Mouse (Mus musculus) spleen, adult 2 months (tissue): ENCODE measurements around the gene Pbp2. TPM values are rescaled to one million over a fixed set of nuclear protein-coding genes. Genes with fewer than 3 reads are reported as not detected.

Source experiments
- DNase-seq, 2 experiments: peaks; one replicate each; pipeline versions ENCODE4 v3.0.0 to v3.0.0-alpha.2; 2012 to 2021; ENCODE audit warnings: low spot score in 2 of 2, low read depth in 1 of 2
- H3K27ac ChIP-seq: fragments of 200-500 bp; 2 replicates; pipeline ENCODE4 v1.5.1; 2012; ENCODE audit warnings: low read length, inconsistent platforms; ENCODE audit not compliant: insufficient read depth
- H3K27me3 ChIP-seq: fragments of 200-500 bp; 2 replicates; pipeline ENCODE4 v1.6.1; 2012; ENCODE audit warnings: mild to moderate bottlenecking, moderate library complexity, low read length, inconsistent platforms; ENCODE audit not compliant: control insufficient read depth, insufficient read depth
- H3K36me3 ChIP-seq: fragments of 200-500 bp; 2 replicates; pipeline ENCODE4 v1.6.1; 2012; ENCODE audit warnings: mild to moderate bottlenecking, low read length, inconsistent platforms; ENCODE audit not compliant: control insufficient read depth, insufficient read depth
- H3K4me1 ChIP-seq: fragments of 200-500 bp; 2 replicates; pipeline ENCODE4 v1.6.1; 2011; ENCODE audit warnings: inconsistent platforms; ENCODE audit not compliant: control insufficient read depth, insufficient read depth, insufficient read length
- H3K4me3 ChIP-seq: fragments of 200-500 bp; 2 replicates; pipeline ENCODE4 v1.5.1; 2011; ENCODE audit warnings: mild to moderate bottlenecking, inconsistent platforms; ENCODE audit not compliant: insufficient read depth, insufficient read length; ENCODE audit errors: extremely low read depth
- CTCF ChIP-seq: fragments of 200-500 bp; IDR thresholded peaks from 2 replicates; pipeline ENCODE4 v1.5.1; 2011; ENCODE audit warnings: mild to moderate bottlenecking, inconsistent platforms; ENCODE audit not compliant: insufficient read depth, insufficient read length, insufficient replicate concordance; ENCODE audit errors: extremely low read depth
- POLR2A ChIP-seq: fragments of 200-500 bp; IDR thresholded peaks from 2 replicates; pipeline ENCODE4 v1.6.1; 2011; ENCODE audit warnings: low read depth, low read length, inconsistent platforms
- WGBS: fragments of 180-500 bp; shearing (Covaris S2); methylation state at CpG from one replicate; pipeline ENCODE4 v1.1.7; 2018; 5-methylcytosine and 5-hydroxymethylcytosine counted together
- polyA plus RNA-seq: library from polyadenylated mRNA; depleted of rRNA; stranded (reverse); fragments of >200 nt; gene quantifications from 2 replicates; pipeline ENCODE4 v1.2.3, GENCODE M21; 2012

The Pbp2 gene
- polyA plus RNA-seq, 1 experiment = not detected

DNA sequence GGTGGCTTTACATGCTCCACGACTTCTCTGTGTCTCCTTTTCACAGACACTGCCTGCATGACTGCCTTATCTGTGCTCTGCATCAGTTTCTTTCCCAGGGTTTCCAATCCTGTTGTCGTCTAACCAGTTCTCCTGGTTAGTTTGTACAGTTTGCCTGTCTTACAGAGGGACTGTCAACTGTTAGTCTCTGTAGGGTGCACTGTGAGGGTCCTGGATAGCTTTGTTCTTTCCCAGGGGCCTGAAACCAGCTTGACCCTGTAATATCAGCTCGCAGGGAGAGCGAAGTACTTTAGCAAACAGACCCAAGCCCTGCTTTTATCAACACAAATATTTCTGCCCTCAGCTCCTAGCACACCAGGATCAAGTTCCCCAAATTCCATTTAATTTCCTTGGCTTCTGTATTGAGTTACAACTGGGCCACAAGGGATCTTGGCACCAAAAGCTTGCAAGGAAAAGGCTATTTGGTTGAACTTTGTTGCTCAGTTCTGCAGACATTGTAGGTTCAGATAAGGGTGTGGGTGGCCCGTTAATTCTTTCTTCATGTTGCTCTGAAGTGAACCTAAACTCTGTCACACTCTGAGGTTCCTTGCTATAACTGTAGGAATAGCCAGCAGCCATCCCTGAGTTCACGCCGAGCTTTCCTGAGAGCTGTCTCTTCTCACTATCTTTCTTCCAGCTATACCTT lies 5.5 kb downstream of the Pbp2 start:
- DNase-seq = no peak
- WGBS = 82% methylated on average over 7 of the region's 7 CpGs
- Histone ChIP-seq H3K4me3 (no peak overlapping the region), H3K27me3 (no peaks in the 10 kb centered on the region), H3K4me1 (no peaks in the 10 kb centered on the region), H3K36me3 (no peaks in the 10 kb centered on the region), H3K27ac (no peak overlapping the region)
- TF ChIP-seq POLR2A (no peak), CTCF (no peak)

GRCm38 (mm10) chr6:135302421-135303125 lies 7.6 kb downstream of the Pbp2 start:
- Histone ChIP-seq H3K27ac (no peak overlapping the region), H3K4me1 (no peaks in the 10 kb centered on the region), H3K4me3 (no peak overlapping the region), H3K36me3 (no peaks in the 10 kb centered on the region), H3K27me3 (no peaks in the 10 kb centered on the region)
- 88% methylated on average over 10 of the region's 10 CpGs for WGBS
- no peak for DNase-seq
- no peak for TF ChIP-seq POLR2A
- no peak for TF ChIP-seq CTCF

GRCm38 (mm10) chr6:135300469-135300868 lies 9.7 kb downstream of the Pbp2 start:
- Histone ChIP-seq H3K27me3 (no peaks in the 10 kb centered on the region), H3K27ac (no peak overlapping the region), H3K4me3 (no peak overlapping the region), H3K36me3 (no peaks in the 10 kb centered on the region), H3K4me1 (no peaks in the 10 kb centered on the region; the same call in 1 of the 2 replicates)
- no peak for DNase-seq
- no peak for TF ChIP-seq CTCF
- TF ChIP-seq POLR2A = no peak
- 81% methylated on average over 4 of the region's 4 CpGs for WGBS

DNA sequence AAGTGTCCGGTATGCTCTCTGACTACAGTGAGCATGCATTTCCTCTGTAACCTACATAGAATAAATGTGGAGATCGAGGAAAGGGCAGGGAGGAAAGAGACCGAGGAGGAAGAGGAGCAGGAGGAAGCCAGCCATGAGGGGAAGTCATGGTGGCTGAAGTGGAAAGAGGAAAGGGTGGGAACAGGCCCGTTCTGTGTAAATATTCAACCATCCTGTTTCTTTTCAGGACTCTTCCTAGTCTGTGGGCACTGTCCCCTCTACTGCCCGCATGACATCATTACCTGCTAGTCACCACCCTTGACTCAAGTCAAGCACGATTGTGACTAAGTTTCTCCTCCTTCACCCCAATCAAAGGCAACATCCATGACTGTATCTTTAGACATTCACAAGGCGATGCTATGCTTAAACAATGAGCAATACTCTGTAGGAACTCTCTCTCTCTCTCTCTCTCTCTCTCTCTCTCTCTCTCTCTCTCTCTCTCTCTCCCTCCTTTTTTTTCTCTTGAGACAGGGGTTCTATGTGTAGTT lies 11.1 kb downstream of the Pbp2 start:
- no peak for DNase-seq
- Histone ChIP-seq H3K27me3 (no peaks in the 10 kb centered on the region), H3K4me3 (no peak overlapping the region), H3K36me3 (no peaks in the 10 kb centered on the region), H3K4me1 (no peaks in the 10 kb centered on the region; the same call in 1 of the 2 replicates), H3K27ac (no peak overlapping the region)
- TF ChIP-seq POLR2A = no peak
- 64% methylated on average over 7 of the region's 7 CpGs for WGBS

GRCm38 (mm10) chr6:135297570-135297969 lies 12.6 kb downstream of the Pbp2 start:
- WGBS = 50% methylated on average over 7 of the region's 7 CpGs
- no peak for TF ChIP-seq POLR2A
- no peak for TF ChIP-seq CTCF

DNA sequence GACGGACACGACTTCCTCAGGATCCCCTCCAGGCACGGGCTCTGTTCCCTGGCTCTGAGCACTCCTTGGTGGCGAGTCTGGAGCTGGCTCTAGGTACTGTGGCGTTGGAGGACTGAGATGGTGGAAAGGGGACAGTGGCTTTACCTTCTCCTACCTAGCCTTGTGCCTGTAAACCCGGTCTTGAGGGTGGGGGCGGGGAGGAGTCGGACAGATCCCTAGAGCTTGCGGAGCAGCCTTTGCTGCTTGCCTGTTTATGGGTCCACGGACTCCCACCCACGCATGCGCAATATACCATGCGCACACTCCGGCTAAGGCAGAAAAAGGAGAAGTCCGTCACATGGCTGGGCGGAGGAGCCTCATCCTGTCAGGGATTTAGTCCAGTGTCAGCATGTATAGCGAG lies 13.9 kb downstream of the Pbp2 start:
- H3K4me3 ChIP-seq = peak overlapping the region; percentile 31; the same call in 1 of the 2 replicates
- no peak overlapping the region for H3K27ac ChIP-seq
- no peaks in the 10 kb centered on the region; the same call in 1 of the 2 replicates for H3K4me1 ChIP-seq
- peak; percentile 46 to 57 for DNase-seq
- no peak for TF ChIP-seq CTCF
- H3K36me3 ChIP-seq = no peaks in the 10 kb centered on the region
- WGBS = 13% methylated on average over 17 of the region's 17 CpGs
- no peaks in the 10 kb centered on the region for H3K27me3 ChIP-seq

More at GRCm38 (mm10) chr6:135297570-135297969, 12.6 kb downstream of the Pbp2 start:
- Histone ChIP-seq H3K4me3 (no peak overlapping the region), H3K36me3 (no peaks in the 10 kb centered on the region), H3K4me1 (no peaks in the 10 kb centered on the region; the same call in 1 of the 2 replicates), H3K27ac (no peak overlapping the region), H3K27me3 (no peaks in the 10 kb centered on the region)
- no peak for DNase-seq

GRCm38 (mm10) chr6:135295082-135295861 lies 14.9 kb downstream of the Pbp2 start:
- Histone ChIP-seq H3K36me3 (no peaks in the 10 kb centered on the region), H3K27ac (no peak overlapping the region), H3K4me1 (no peaks in the 10 kb centered on the region; the same call in 1 of the 2 replicates), H3K27me3 (no peaks in the 10 kb centered on the region), H3K4me3 (no peak overlapping the region)
- TF ChIP-seq CTCF (no peak), POLR2A (no peak)
- DNase-seq = no peak
- WGBS = 90% methylated on average over 11 of the region's 11 CpGs
